ENCODE assay signal across 9 mouse cellular contexts in genomic region chr11:33873071-33873781, GRCm38 (mm10).
DNase-seq lines count a peak whose midpoint lies in the region; ATAC-seq and TF ChIP-seq lines count a peak whose summit lies in the region.
"Had no signal": no experiment of that assay in that cellular context is flagged by ENCODE, and none has a peak within 500 bp of the region (broad histone marks: within the 10 kb centered on the region; RNA-seq: fewer than 3 reads in every experiment).

No protein-coding gene starts in this region.

- 71% methylated on average over 10 of the region's 10 CpGs for WGBS in midbrain, postnatal 0 days
- WGBS in midbrain, embryonic 13.5 days = 78% methylated on average over 10 of the region's 10 CpGs

- H3K4me2 ChIP-seq in midbrain, postnatal 0 days (ENCODE audit: low read depth, low read length, poor library complexity, severe bottlenecking) = no peak overlapping the region
- no peak overlapping the region for H3K4me2 ChIP-seq in midbrain, embryonic 13.5 days (replicated peaks)

- H3K4me1 ChIP-seq in midbrain, postnatal 0 days (ENCODE audit: insufficient read depth, low read length) = no peaks in the 10 kb centered on the region
- peaks cover 12% of the 10 kb centered on the region; the same call in 1 of the 2 replicates for H3K4me1 ChIP-seq in midbrain, embryonic 13.5 days (replicated peaks)

- ATAC-seq in midbrain, postnatal 0 days (ENCODE audit: low FRiP score) = no peak
- no peak; the same call in 1 of the 2 replicates for ATAC-seq in midbrain, embryonic 13.5 days
- peak; percentile 64; the same call in 1 of the 2 replicates for ATAC-seq in erythroid progenitor cell, adult 5-6 weeks (replicated peaks; ENCODE audit: low FRiP score, poor library complexity, severe bottlenecking)

- no peaks in the 10 kb centered on the region for H3K36me3 ChIP-seq in midbrain, postnatal 0 days (ENCODE audit: insufficient read depth, low read length)
- no peaks in the 10 kb centered on the region for H3K36me3 ChIP-seq in midbrain, embryonic 13.5 days
- H3K36me3 ChIP-seq: G1E had no signal

- H3K9ac ChIP-seq in midbrain, postnatal 0 days (replicated peaks; ENCODE audit: low read length, poor library complexity, severe bottlenecking) = no peak overlapping the region
- no peak overlapping the region for H3K9ac ChIP-seq in midbrain, embryonic 13.5 days (replicated peaks)

- H3K9me3 ChIP-seq in midbrain, postnatal 0 days (ENCODE audit: low read length) = no peaks in the 10 kb centered on the region
- H3K9me3 ChIP-seq in midbrain, embryonic 13.5 days = no peaks in the 10 kb centered on the region

- H3K4me3 ChIP-seq in midbrain, postnatal 0 days (ENCODE audit: low read depth, low read length) = no peak overlapping the region
- no peak overlapping the region for H3K4me3 ChIP-seq in midbrain, embryonic 13.5 days (replicated peaks)

- peak; percentile 25 for DNase-seq in midbrain, postnatal 0 days (ENCODE audit: low spot score)
- peak; percentile 30 for DNase-seq in kidney, postnatal 10 days
- peak; percentile 76 to 83 for DNase-seq in lung, postnatal 4 days
- DNase-seq in layer of hippocampus, adult 11-12 months (ENCODE audit: low spot score) = no peak
- DNase-seq in layer of hippocampus, postnatal 10 days (ENCODE audit: low spot score in 2 of 2) = no peak
- no peak for DNase-seq in gastrocnemius, postnatal 25 days

- no peak overlapping the region for H3K27ac ChIP-seq in midbrain, postnatal 0 days (ENCODE audit: low read depth, low read length)
- no peak overlapping the region for H3K27ac ChIP-seq in midbrain, embryonic 13.5 days

- no peaks in the 10 kb centered on the region for H3K27me3 ChIP-seq in midbrain, postnatal 0 days (ENCODE audit: insufficient read depth, low read length)
- no peaks in the 10 kb centered on the region for H3K27me3 ChIP-seq in midbrain, embryonic 13.5 days

- no peak for TF ChIP-seq CTCF in midbrain, postnatal 0 days (IDR thresholded peaks at IDR 0.05)

Comparison
In these comparisons a context has a peak if more than half of its experiments do, and no peak if none do; other contexts are left out.
1. DNase-seq: peak in midbrain, postnatal 0 days (single experiment), kidney, postnatal 10 days (single experiment) and lung, postnatal 4 days (2 of 2); none in layer of hippocampus, adult 11-12 months (single experiment), layer of hippocampus, postnatal 10 days (0 of 2) and gastrocnemius, postnatal 25 days (single experiment).